In the genomic region with DNA sequence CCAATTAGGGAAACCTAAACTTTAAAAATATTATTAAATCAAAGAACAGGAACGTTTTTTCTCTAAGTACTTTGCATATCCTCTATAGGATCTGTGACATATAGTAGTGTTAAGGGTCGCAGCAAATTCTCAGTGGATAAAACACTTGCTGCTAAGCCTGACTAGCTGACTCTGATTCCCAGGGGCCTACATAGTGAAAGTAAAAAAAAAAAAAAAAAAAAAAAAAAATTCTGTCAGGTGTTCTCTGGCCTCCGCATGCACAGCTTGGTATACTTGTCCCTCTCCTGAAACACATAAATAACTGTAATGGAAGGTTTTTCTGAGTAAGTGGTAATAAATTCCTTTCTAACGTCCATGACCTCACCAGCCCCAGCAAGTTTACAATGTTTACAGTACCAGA, we compare ENCODE assay signal across 28 mouse cellular contexts.
"Had no signal": no experiment of that assay in that cellular context is flagged by ENCODE, and none has a peak within 500 bp of the region (broad histone marks: within the 10 kb centered on the region; RNA-seq: fewer than 3 reads in every experiment).

No protein-coding gene starts in this region.

- H3K27me3 ChIP-seq: embryonic facial prominence, embryonic 12.5 days; embryonic facial prominence, embryonic 13.5 days; embryonic facial prominence, embryonic 15.5 days; forebrain, embryonic 12.5 days; forebrain, embryonic 13.5 days; forebrain, embryonic 15.5 days had no signal

- H3K27ac ChIP-seq: embryonic facial prominence, embryonic 10.5 days; embryonic facial prominence, embryonic 12.5 days; embryonic facial prominence, embryonic 13.5 days; embryonic facial prominence, embryonic 15.5 days; forebrain, embryonic 10.5 days; forebrain, embryonic 12.5 days; forebrain, embryonic 13.5 days; forebrain, embryonic 15.5 days; gastrocnemius, adult 2 months; heart, adult 2 months had no signal

- H3K36me3 ChIP-seq: embryonic facial prominence, embryonic 10.5 days; embryonic facial prominence, embryonic 12.5 days; embryonic facial prominence, embryonic 13.5 days; embryonic facial prominence, embryonic 15.5 days; forebrain, embryonic 10.5 days; forebrain, embryonic 12.5 days; forebrain, embryonic 15.5 days had no signal

- H3K9me3 ChIP-seq: embryonic facial prominence, embryonic 10.5 days; embryonic facial prominence, embryonic 12.5 days; embryonic facial prominence, embryonic 13.5 days; embryonic facial prominence, embryonic 15.5 days; forebrain, embryonic 10.5 days; forebrain, embryonic 12.5 days; forebrain, embryonic 13.5 days; forebrain, embryonic 15.5 days had no signal

- ATAC-seq: forebrain, embryonic 13.5 days; forebrain, embryonic 14.5 days; forebrain, embryonic 15.5 days; forebrain, embryonic 16.5 days; forebrain, postnatal 0 days had no signal

- H3K4me3 ChIP-seq: embryonic facial prominence, embryonic 10.5 days; embryonic facial prominence, embryonic 12.5 days; embryonic facial prominence, embryonic 13.5 days; embryonic facial prominence, embryonic 15.5 days; erythroblast, embryonic 14.5 days; forebrain, embryonic 10.5 days; forebrain, embryonic 12.5 days; forebrain, embryonic 13.5 days; forebrain, embryonic 15.5 days; gastrocnemius, adult 2 months; heart, adult 2 months had no signal

- H3K4me2 ChIP-seq: embryonic facial prominence, embryonic 12.5 days; embryonic facial prominence, embryonic 13.5 days; embryonic facial prominence, embryonic 15.5 days; forebrain, embryonic 12.5 days; forebrain, embryonic 13.5 days; forebrain, embryonic 15.5 days had no signal

- H3K9ac ChIP-seq: embryonic facial prominence, embryonic 12.5 days; embryonic facial prominence, embryonic 13.5 days; embryonic facial prominence, embryonic 15.5 days; forebrain, embryonic 12.5 days; forebrain, embryonic 13.5 days; forebrain, embryonic 15.5 days; forebrain, postnatal 0 days had no signal

- H3K4me1 ChIP-seq: embryonic facial prominence, embryonic 10.5 days; embryonic facial prominence, embryonic 12.5 days; embryonic facial prominence, embryonic 13.5 days; embryonic facial prominence, embryonic 15.5 days; forebrain, embryonic 10.5 days; forebrain, embryonic 12.5 days; forebrain, embryonic 13.5 days; forebrain, embryonic 15.5 days had no signal

- DNase-seq: cerebellum, adult 8-10 months; cerebellum, adult 9-10 months; cerebellum, adult 9-11 months; cerebellum, postnatal 10 days; cerebellum, postnatal 14 days; cerebellum, postnatal 25 days; cerebellum, postnatal 36 days; embryo, embryonic 11 days; forebrain, postnatal 0 days; gastrocnemius, adult 2 months; gastrocnemius, postnatal 10 days; gastrocnemius, postnatal 14 days; gastrocnemius, postnatal 25 days; gastrocnemius, postnatal 36 days; heart, adult 11 months; heart, adult 18-20 months; heart, adult 2 months had no signal
